ENCODE assay signal across 15 mouse cellular contexts in the genomic region with DNA sequence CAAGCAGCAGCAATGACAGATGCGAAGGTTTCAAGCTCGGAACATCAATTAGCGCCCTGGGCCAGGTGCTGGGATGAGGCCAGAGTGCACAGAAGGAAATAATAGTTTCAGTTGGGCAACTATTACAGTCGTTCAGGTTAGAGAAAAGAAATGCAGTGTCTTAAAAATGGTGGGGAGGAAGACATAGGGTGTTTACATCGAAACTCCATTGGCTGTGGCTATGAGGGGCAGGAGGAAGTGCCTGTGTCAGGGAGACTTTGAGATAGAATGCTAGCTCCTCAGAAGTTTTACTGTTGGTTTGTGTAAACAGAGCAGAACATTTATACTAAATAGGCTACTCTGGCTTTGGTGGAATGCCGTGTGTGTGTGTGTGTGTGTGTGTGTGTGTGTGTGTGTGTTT. TPM values are rescaled to one million over a fixed set of nuclear protein-coding genes. Genes with fewer than 3 reads are reported as not detected.
DNase-seq lines count a peak whose midpoint lies in the region; ATAC-seq lines count a peak whose summit lies in the region.
"Had no signal": no experiment of that assay in that cellular context is flagged by ENCODE, and none has a peak within 500 bp of the region (broad histone marks: within the 10 kb centered on the region; RNA-seq: fewer than 3 reads in every experiment).

No protein-coding gene starts in this region.

- no peaks in the 10 kb centered on the region for H3K27me3 ChIP-seq in embryonic facial prominence, embryonic 15.5 days

- DNase-seq in heart, adult 11 months: peak; percentile 65
- no peak for DNase-seq in heart, adult 9 months (ENCODE audit: low spot score in 2 of 2)
- DNase-seq in A20 (ENCODE audit: low read depth, low spot score): peak; percentile 75
- DNase-seq in naive thymus-derived CD4-positive, alpha-beta T cell, adult 2 months (ENCODE audit: low read depth): peak; percentile 4
- no peak for DNase-seq in frontal cortex, postnatal 10 days (ENCODE audit: low spot score in 2 of 2)
- DNase-seq in layer of hippocampus, adult 9-10 months (ENCODE audit: low spot score): no peak
- DNase-seq: cerebellum, adult 11 months; heart, adult 18-20 months; kidney, postnatal 10 days; layer of hippocampus, adult 9-11 months; lung, adult 18-20 months; thymus, postnatal 36 days had no signal

- peaks cover 11% of the 10 kb centered on the region for H3K4me1 ChIP-seq in embryonic facial prominence, embryonic 15.5 days

- no peaks in the 10 kb centered on the region for H3K36me3 ChIP-seq in embryonic facial prominence, embryonic 15.5 days

- H3K4me3 ChIP-seq in embryonic facial prominence, embryonic 15.5 days (replicated peaks): no peak overlapping the region

- H3K27ac ChIP-seq in embryonic facial prominence, embryonic 15.5 days (replicated peaks): no peak overlapping the region

- WGBS in embryonic facial prominence, embryonic 15.5 days: 78% methylated on average over 6 of the region's 6 CpGs

- H3K4me2 ChIP-seq in embryonic facial prominence, embryonic 15.5 days (replicated peaks): 0 out of 2 replicates have a peak overlapping the region, but pooled peaks have one; percentile 68

- no peak for ATAC-seq in embryonic facial prominence, embryonic 15.5 days (ENCODE audit: insufficient number of reproducible peaks, low FRiP score, low TSS enrichment, low read depth)
- ATAC-seq: activated CD4-positive, CD25-positive, alpha-beta regulatory T cell, adult 4 months; intestine, embryonic 16.5 days had no signal

- H3K9me3 ChIP-seq in embryonic facial prominence, embryonic 15.5 days (replicated peaks): no peaks in the 10 kb centered on the region

- no peak overlapping the region for H3K9ac ChIP-seq in embryonic facial prominence, embryonic 15.5 days

RNA-seq across cellular contexts. Expression of a gene that starts 2.0 kb away (rescaled TPM):
- 28.2 and 35.1 TPM in 2 replicates for polyA plus RNA-seq in embryonic facial prominence, embryonic 15.5 days (2015; fragmentation: Nextera tagmentation; extraction: Ambion mirVana)

RNA-seq across cellular contexts. Expression of a gene that starts 2.3 kb away (rescaled TPM):
- polyA plus RNA-seq in embryonic facial prominence, embryonic 15.5 days (2015; fragmentation: Nextera tagmentation; extraction: Ambion mirVana): 18.6 and 18.8 TPM in 2 replicates

RNA-seq across cellular contexts. Expression of a gene that starts 19.2 kb away (rescaled TPM):
- polyA plus RNA-seq in embryonic facial prominence, embryonic 15.5 days (2015; fragmentation: Nextera tagmentation; extraction: Ambion mirVana): 0.65 and 1.2 TPM in 2 replicates

Comparison
In these comparisons a context has a peak if more than half of its experiments do, and no peak if none do; other contexts are left out.
1. DNase-seq: peak in heart, adult 11 months (single experiment), A20 (single experiment) and naive thymus-derived CD4-positive, alpha-beta T cell, adult 2 months (single experiment); none in heart, adult 9 months (0 of 2), frontal cortex, postnatal 10 days (0 of 2) and layer of hippocampus, adult 9-10 months (single experiment).